Mouse (Mus musculus): ENCODE results near the gene 1700013H16Rik.

1700013H16Rik gene

GRCm38 (mm10) chrX:53757736-53758135 lies at the start of gene 1700013H16Rik:
Gene 1700013H16Rik, minus strand, starts transcription at chrX:53757831.
- no peak for DNase-seq (ENCODE audit: low read depth, low spot score)

- peak; percentile 36 for DNase-seq (ENCODE audit: low read depth, low spot score)
These were observed 41.4 kb upstream of the 1700013H16Rik start for GRCm38 (mm10) chrX:53799074-53799473.

GRCm38 (mm10) chrX:53797519-53797918 lies 39.9 kb upstream of the 1700013H16Rik start, which contains the start of gene Xlr:
Gene Xlr, minus strand, starts transcription at chrX:53797706.
- peak; percentile 82 for DNase-seq (ENCODE audit: low read depth, low spot score)

GRCm38 (mm10) chrX:53776276-53776675 lies 18.6 kb upstream of the 1700013H16Rik start, which contains the start of gene Zfp36l3:
Gene Zfp36l3, minus strand, starts transcription at chrX:53776394.
- no peak for DNase-seq (ENCODE audit: low read depth, low spot score)

- no peak for DNase-seq (ENCODE audit: low read depth, low spot score)
These were observed 4.8 kb downstream of the 1700013H16Rik start for GRCm38 (mm10) chrX:53752851-53753250.

- no peak for DNase-seq (ENCODE audit: low read depth, low spot score)
These were observed 28.7 kb downstream of the 1700013H16Rik start for GRCm38 (mm10) chrX:53728967-53729366.

GRCm38 (mm10) chrX:53724596-53724995 lies 33.0 kb downstream of the 1700013H16Rik start, which contains the start of gene 4930502E18Rik:
Gene 4930502E18Rik, plus strand, starts transcription at chrX:53724826.
- no peak for DNase-seq (ENCODE audit: low read depth, low spot score)

GRCm38 (mm10) chrX:53716323-53717182 lies 41.1 kb downstream of the 1700013H16Rik start:
- no peak for DNase-seq (ENCODE audit: low read depth, low spot score)

GRCm38 (mm10) chrX:53715942-53716322 lies 41.7 kb downstream of the 1700013H16Rik start:
- no peak for DNase-seq (ENCODE audit: low read depth, low spot score)

GRCm38 (mm10) chrX:53702673-53703072 lies 55.0 kb downstream of the 1700013H16Rik start:
- no peak for DNase-seq (ENCODE audit: low read depth, low spot score)

- no peak for DNase-seq (ENCODE audit: low read depth, low spot score)
These were observed 58.4 kb downstream of the 1700013H16Rik start for GRCm38 (mm10) chrX:53699225-53699624.

- DNase-seq (ENCODE audit: low read depth, low spot score): no peak
These were observed 63.4 kb downstream of the 1700013H16Rik start for GRCm38 (mm10) chrX:53694008-53694777.

- no peak for DNase-seq (ENCODE audit: low read depth, low spot score)
These were observed 64.5 kb downstream of the 1700013H16Rik start for GRCm38 (mm10) chrX:53693141-53693540.
